7 mouse cellular contexts compared by ENCODE assay signal in genomic region chr13:100616181-100617087, GRCm38 (mm10). TPM values are rescaled to one million over a fixed set of nuclear protein-coding genes. Genes with fewer than 3 reads are reported as not detected.
DNase-seq lines count a peak whose midpoint lies in the region; ATAC-seq lines count a peak whose summit lies in the region.

Gene Marveld2, minus strand, starts transcription at chr13:100616971.

- no peaks in the 10 kb centered on the region for H3K9me3 ChIP-seq in intestine, embryonic 15.5 days
- no peaks in the 10 kb centered on the region for H3K9me3 ChIP-seq in limb, embryonic 13.5 days
- no peaks in the 10 kb centered on the region for H3K9me3 ChIP-seq in midbrain, embryonic 12.5 days

- peak within 1 kb of the TSS; percentile 87 for H3K27ac ChIP-seq in intestine, embryonic 15.5 days
- no peak within 1 kb of the TSS for H3K27ac ChIP-seq in limb, embryonic 13.5 days
- no peak within 1 kb of the TSS for H3K27ac ChIP-seq in midbrain, embryonic 12.5 days (replicated peaks)

- WGBS in intestine, embryonic 15.5 days = 3% methylated on average over 67 of the region's 77 CpGs
- 2% methylated on average over 59 of the region's 77 CpGs for WGBS in limb, embryonic 13.5 days
- WGBS in midbrain, embryonic 12.5 days = 1% methylated on average over 77 of the region's 77 CpGs

- H3K36me3 ChIP-seq in intestine, embryonic 15.5 days = peaks cover 4% of the 10 kb centered on the region
- peaks cover 37% of the 10 kb centered on the region for H3K36me3 ChIP-seq in limb, embryonic 13.5 days
- H3K36me3 ChIP-seq in midbrain, embryonic 12.5 days = peaks cover 24% of the 10 kb centered on the region

- peak; percentile 96 for ATAC-seq in intestine, embryonic 15.5 days
- ATAC-seq in limb, embryonic 13.5 days (ENCODE audit: low FRiP score, low read depth) = peak; percentile 52; the same call in 1 of the 2 replicates
- ATAC-seq in midbrain, embryonic 12.5 days (ENCODE audit: low FRiP score, low read depth) = peak; percentile 54; the same call in 1 of the 2 replicates

- peak within 1 kb of the TSS; percentile 70 for H3K9ac ChIP-seq in intestine, embryonic 15.5 days
- H3K9ac ChIP-seq in limb, embryonic 13.5 days = peak within 1 kb of the TSS; percentile 67
- peak within 1 kb of the TSS; percentile 74 for H3K9ac ChIP-seq in midbrain, embryonic 12.5 days (replicated peaks)

- no peaks in the 10 kb centered on the region for H3K4me1 ChIP-seq in intestine, embryonic 15.5 days (replicated peaks)
- peaks cover 9% of the 10 kb centered on the region for H3K4me1 ChIP-seq in limb, embryonic 13.5 days
- H3K4me1 ChIP-seq in midbrain, embryonic 12.5 days = peaks cover 7% of the 10 kb centered on the region

- peaks cover 3% of the 10 kb centered on the region; the same call in 1 of the 2 replicates for H3K27me3 ChIP-seq in intestine, embryonic 15.5 days (replicated peaks)
- peaks cover 23% of the 10 kb centered on the region for H3K27me3 ChIP-seq in limb, embryonic 13.5 days
- peaks cover 21% of the 10 kb centered on the region for H3K27me3 ChIP-seq in midbrain, embryonic 12.5 days

- peak within 1 kb of the TSS; percentile 81 for H3K4me2 ChIP-seq in intestine, embryonic 15.5 days (replicated peaks)
- peak within 1 kb of the TSS; percentile 93 for H3K4me2 ChIP-seq in limb, embryonic 13.5 days (replicated peaks)
- peak within 1 kb of the TSS; percentile 97 for H3K4me2 ChIP-seq in midbrain, embryonic 12.5 days (replicated peaks)

- peak within 1 kb of the TSS; percentile 64 for H3K4me3 ChIP-seq in intestine, embryonic 15.5 days (replicated peaks)
- peak within 1 kb of the TSS; percentile 59 for H3K4me3 ChIP-seq in limb, embryonic 13.5 days
- peak within 1 kb of the TSS; percentile 62 for H3K4me3 ChIP-seq in midbrain, embryonic 12.5 days

- peak; percentile 51 for DNase-seq in adrenal gland, postnatal 10 days
- DNase-seq in cerebellum, postnatal 25 days = peak; percentile 92
- peak; percentile 9 for DNase-seq in gastrocnemius, postnatal 25 days
- peak; percentile 45 to 70 for DNase-seq in spleen, adult 18-20 months

RNA-seq across cellular contexts. Expression of gene Marveld2, which starts in this region (rescaled TPM):
- 1 to 10 TPM; 1.4 to 1.8 TPM for total RNA-seq in adrenal gland, postnatal 10 days (2021)
- total RNA-seq in gastrocnemius, postnatal 25 days (2021) = under 1 TPM; 0.28 to 0.38 TPM
- polyA plus RNA-seq in intestine, embryonic 15.5 days (2015; fragmentation: Nextera tagmentation; extraction: Ambion mirVana) = 27.3 and 27.4 TPM in 2 replicates
- polyA plus RNA-seq in limb, embryonic 13.5 days (2015; fragmentation: Nextera tagmentation; extraction: Ambion mirVana) = 4.0 TPM in 2 replicates
- 1.9 and 2.0 TPM in 2 replicates for polyA plus RNA-seq in midbrain, embryonic 12.5 days (2016; fragmentation: Nextera tagmentation; extraction: Ambion mirVana)

Comparison
In these comparisons a context has a peak if more than half of its experiments do, and no peak if none do; other contexts are left out.
1. Peak in DNase-seq in gastrocnemius, postnatal 25 days; RNA of the gene not detected or under 1 TPM.
2. DNase-seq: peak in every context shown above with its lines; median percentile 92 in cerebellum, postnatal 25 days; 58 in spleen, adult 18-20 months; 51 in adrenal gland, postnatal 10 days; 9 in gastrocnemius, postnatal 25 days.